27 mouse cellular contexts compared by ENCODE assay signal in genomic region chr1:37799505-37799904, GRCm38 (mm10).
DNase-seq lines count a peak whose midpoint lies in the region; ATAC-seq lines count a peak whose summit lies in the region.
"Had no signal": no experiment of that assay in that cellular context is flagged by ENCODE, and none has a peak within 500 bp of the region (broad histone marks: within the 10 kb centered on the region; RNA-seq: fewer than 3 reads in every experiment).

No protein-coding gene starts in this region.

- H3K36me3 ChIP-seq in megakaryocyte, embryonic 14.5 days (replicated peaks; ENCODE audit: low read length): no peaks in the 10 kb centered on the region
- H3K36me3 ChIP-seq: embryonic facial prominence, embryonic 13.5 days; G1E; heart, embryonic 10.5 days; heart, embryonic 13.5 days; hindbrain, embryonic 13.5 days; intestine, embryonic 15.5 days had no signal

- no peaks in the 10 kb centered on the region for H3K27me3 ChIP-seq in megakaryocyte, embryonic 14.5 days (replicated peaks)
- H3K27me3 ChIP-seq: embryonic facial prominence, embryonic 13.5 days; heart, embryonic 13.5 days; hindbrain, embryonic 13.5 days; intestine, embryonic 15.5 days had no signal

- H3K4me1 ChIP-seq in megakaryocyte, embryonic 14.5 days: peaks cover 39% of the 10 kb centered on the region
- H3K4me1 ChIP-seq: embryonic facial prominence, embryonic 13.5 days; heart, embryonic 10.5 days; heart, embryonic 13.5 days; hindbrain, embryonic 13.5 days; intestine, embryonic 15.5 days had no signal

- peak overlapping the region; percentile 71 for H3K4me3 ChIP-seq in megakaryocyte, embryonic 14.5 days (replicated peaks)
- H3K4me3 ChIP-seq: embryonic facial prominence, embryonic 13.5 days; heart, adult 2 months; heart, embryonic 10.5 days; heart, embryonic 13.5 days; hindbrain, embryonic 13.5 days; intestine, embryonic 15.5 days had no signal

- ATAC-seq in megakaryocyte, adult 5-6 weeks (ENCODE audit: poor library complexity, severe bottlenecking): no peak
- peak; percentile 68 for ATAC-seq in common myeloid progenitor, adult 5-6 weeks (replicated peaks; ENCODE audit: low read depth, poor library complexity, severe bottlenecking)
- ATAC-seq: activated CD4-positive, CD25-positive, alpha-beta regulatory T cell, adult 4 months; forebrain, embryonic 14.5 days; forebrain, postnatal 0 days; hindbrain, embryonic 16.5 days; intestine, embryonic 15.5 days had no signal

- DNase-seq in 416B (ENCODE audit: low read depth) (peak; percentile 74), MN1 (ENCODE audit: low spot score) (no peak)
- peak; percentile 2 for DNase-seq in naive thymus-derived CD4-positive, alpha-beta T cell, adult 2 months (ENCODE audit: low read depth)
- DNase-seq in gastrocnemius, postnatal 10 days: no peak
- DNase-seq: adrenal gland, adult 8-10 months; adrenal gland, postnatal 25 days; cerebellum, adult 11-12 months; cerebellum, adult 9-10 months; cerebellum, postnatal 14 days; forebrain, postnatal 0 days; gastrocnemius, postnatal 36 days; heart, adult 2 months; heart, postnatal 14 days; heart, postnatal 4 days; kidney, adult 11 months had no signal

- no peaks in the 10 kb centered on the region for H3K9me3 ChIP-seq in megakaryocyte, embryonic 14.5 days
- H3K9me3 ChIP-seq: embryonic facial prominence, embryonic 13.5 days; G1E; heart, embryonic 10.5 days; heart, embryonic 13.5 days; hindbrain, embryonic 13.5 days; intestine, embryonic 15.5 days had no signal

Comparison
In these comparisons a context has a peak if more than half of its experiments do, and no peak if none do; other contexts are left out.
1. DNase-seq: peak in 416B (single experiment) and naive thymus-derived CD4-positive, alpha-beta T cell, adult 2 months (single experiment); none in MN1 (single experiment) and gastrocnemius, postnatal 10 days (single experiment).